Mouse (Mus musculus) kidney, embryonic 14.5 days (tissue): ENCODE measurements around the gene Fam92b. TPM values are rescaled to one million over a fixed set of nuclear protein-coding genes. Genes with fewer than 3 reads are reported as not detected.
A peak's percentile ranks its signal among the peaks of the same experiment; 100 is the strongest.

Experiments
- ATAC-seq: fragments of 200-750 bp; cut with Nextera tagmentation; 2 replicates; pipeline ENCODE4 v1.8.0; 2017; ENCODE audit warnings: moderate number of reproducible peaks, mild to moderate bottlenecking, moderate TSS enrichment, moderate library complexity; ENCODE audit not compliant: low FRiP score, low TSS enrichment
- H3K27ac ChIP-seq: fragments of 300-500 bp; sonication (generic); 2 replicates; pipeline ENCODE4 v1.5.1; 2014; ENCODE audit warnings: low read depth, mild to moderate bottlenecking, low read length, moderate library complexity, mixed read lengths
- H3K27me3 ChIP-seq: fragments of 300-500 bp; sonication (generic); 2 replicates; pipeline ENCODE4 v1.6.1; 2014; ENCODE audit warnings: mild to moderate bottlenecking, low read length; ENCODE audit not compliant: control insufficient read depth, insufficient read depth
- H3K36me3 ChIP-seq: fragments of 300-500 bp; sonication (generic); 2 replicates; pipeline ENCODE4 v1.6.1; 2014; ENCODE audit warnings: low read length, mixed read lengths; ENCODE audit not compliant: control insufficient read depth, insufficient read depth
- H3K4me1 ChIP-seq: fragments of 300-500 bp; sonication (generic); 2 replicates; pipeline ENCODE4 v1.6.1; 2014; ENCODE audit warnings: low read length, mixed read lengths; ENCODE audit not compliant: control insufficient read depth, insufficient read depth
- H3K4me2 ChIP-seq: fragments of 300-500 bp; sonication (generic); replicated peaks from 2 replicates; pipeline ENCODE4 v1.6.1; 2014; ENCODE audit warnings: low read depth, mild to moderate bottlenecking, low read length
- H3K4me3 ChIP-seq: fragments of 300-500 bp; sonication (generic); 2 replicates; pipeline ENCODE4 v1.5.1; 2014; ENCODE audit warnings: mild to moderate bottlenecking, low read length
- H3K9ac ChIP-seq: fragments of 300-500 bp; sonication (generic); 2 replicates; pipeline ENCODE4 v1.6.1; 2014; ENCODE audit warnings: low read depth, mild to moderate bottlenecking, low read length, moderate library complexity
- H3K9me3 ChIP-seq: fragments of 300-500 bp; sonication (generic); 2 replicates; pipeline ENCODE4 v1.6.1; 2016; ENCODE audit warnings: low read length; ENCODE audit not compliant: control insufficient read depth
- WGBS: fragments of 180-500 bp; shearing (Covaris S2); extraction: QIAGEN DNeasy Blood & Tissue Kit; methylation state at CpG from one replicate; pipeline ENCODE4 v1.1.7; 2014; 5-methylcytosine and 5-hydroxymethylcytosine counted together
- polyA plus RNA-seq: library from polyadenylated mRNA; unstranded; fragments of >200 nt; fragmentation: Nextera tagmentation; extraction: Ambion mirVana; gene quantifications from 2 replicates; pipeline ENCODE4 v1.2.1, GENCODE M21; 2014

The Fam92b gene
- polyA plus RNA-seq, 1 experiment from 2014 or later = 0.24 TPM

DNA sequence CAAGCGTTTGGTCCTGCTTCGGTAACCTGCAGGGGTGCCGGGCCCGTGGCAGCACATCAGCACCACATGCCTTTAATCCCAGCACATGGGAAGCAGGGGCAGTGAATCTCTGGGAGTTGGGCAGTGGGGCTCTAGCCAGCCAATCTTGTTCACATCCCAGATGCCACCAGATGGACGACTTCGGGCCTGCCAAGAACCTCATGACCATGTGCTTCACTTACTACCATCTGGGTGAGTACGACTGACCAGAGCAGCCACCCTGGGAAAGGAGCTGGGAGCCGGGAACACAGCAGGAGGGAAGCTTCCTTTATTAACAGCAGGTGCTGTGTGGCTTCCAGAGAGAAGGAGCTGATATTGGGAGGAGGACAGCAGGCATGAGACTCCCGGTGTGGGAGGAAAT lies 26.1 kb downstream of the Fam92b start:
- no peak overlapping the region for H3K4me2 ChIP-seq
- H3K9me3 ChIP-seq = no peaks in the 10 kb centered on the region
- no peak overlapping the region for H3K4me3 ChIP-seq
- H3K27me3 ChIP-seq = no peaks in the 10 kb centered on the region
- H3K36me3 ChIP-seq = no peaks in the 10 kb centered on the region
- no peak for ATAC-seq
- H3K27ac ChIP-seq = no peak overlapping the region
- no peak overlapping the region for H3K9ac ChIP-seq
- H3K4me1 ChIP-seq = peaks cover 11% of the 10 kb centered on the region; the same call in 1 of the 2 replicates
- 56% methylated on average over 9 of the region's 9 CpGs for WGBS

DNA sequence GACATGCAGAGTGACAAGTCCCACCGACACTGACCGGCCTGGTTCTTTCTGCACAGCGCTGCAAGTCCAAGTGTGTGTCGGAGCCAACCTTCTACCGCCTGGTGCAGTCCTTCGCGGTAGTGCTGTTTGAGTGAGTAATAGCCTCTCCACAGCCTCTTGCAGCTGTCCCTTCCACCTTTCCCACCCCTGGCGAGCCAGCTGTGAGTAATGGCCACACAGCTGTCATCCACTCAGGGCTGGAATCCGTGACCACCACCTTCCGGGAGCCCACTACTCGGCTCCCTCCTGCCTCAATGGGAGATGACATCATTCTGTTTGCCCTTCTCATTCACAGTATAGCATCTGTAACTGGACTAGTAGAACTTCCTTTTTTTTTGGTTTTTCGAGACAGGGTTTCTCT lies 27.2 kb downstream of the Fam92b start:
- Histone ChIP-seq H3K9ac (no peak overlapping the region), H3K4me2 (no peak overlapping the region), H3K9me3 (no peaks in the 10 kb centered on the region), H3K27me3 (no peaks in the 10 kb centered on the region), H3K4me3 (no peak overlapping the region), H3K4me1 (peaks cover 6% of the 10 kb centered on the region; the same call in 1 of the 2 replicates), H3K27ac (no peak overlapping the region), H3K36me3 (no peaks in the 10 kb centered on the region)
- WGBS = 54% methylated on average over 12 of the region's 12 CpGs
- no peak for ATAC-seq

DNA sequence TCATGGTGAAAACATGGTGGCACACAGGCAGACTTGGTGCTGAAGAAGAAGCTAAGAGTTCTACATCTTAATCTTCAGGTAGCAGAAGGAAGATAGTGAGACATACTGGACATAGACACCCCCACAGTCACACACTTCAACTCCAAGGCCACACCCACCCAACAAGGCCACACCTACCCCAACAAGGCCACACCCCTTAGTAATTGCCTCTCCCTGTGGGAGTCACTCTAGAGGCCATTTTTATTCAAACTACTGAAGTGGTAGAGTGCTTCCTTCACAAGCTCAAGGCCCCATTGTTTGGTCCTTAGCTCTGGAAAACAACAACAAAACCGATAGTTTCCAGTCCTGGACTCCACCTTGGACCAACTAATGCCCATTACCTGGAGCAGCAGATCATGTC lies 31.2 kb downstream of the Fam92b start:
- H3K9me3 ChIP-seq = no peaks in the 10 kb centered on the region
- H3K27me3 ChIP-seq = no peaks in the 10 kb centered on the region
- 0 out of 2 replicates have a peak, but pooled peaks cover 3% of the 10 kb centered on the region for H3K4me1 ChIP-seq
- H3K27ac ChIP-seq = no peak overlapping the region
- ATAC-seq = no peak
- no peak overlapping the region for H3K4me2 ChIP-seq
- H3K4me3 ChIP-seq = no peak overlapping the region
- no peak overlapping the region for H3K9ac ChIP-seq
- 80% methylated on average over 1 of the region's 1 CpGs for WGBS
- no peaks in the 10 kb centered on the region for H3K36me3 ChIP-seq

DNA sequence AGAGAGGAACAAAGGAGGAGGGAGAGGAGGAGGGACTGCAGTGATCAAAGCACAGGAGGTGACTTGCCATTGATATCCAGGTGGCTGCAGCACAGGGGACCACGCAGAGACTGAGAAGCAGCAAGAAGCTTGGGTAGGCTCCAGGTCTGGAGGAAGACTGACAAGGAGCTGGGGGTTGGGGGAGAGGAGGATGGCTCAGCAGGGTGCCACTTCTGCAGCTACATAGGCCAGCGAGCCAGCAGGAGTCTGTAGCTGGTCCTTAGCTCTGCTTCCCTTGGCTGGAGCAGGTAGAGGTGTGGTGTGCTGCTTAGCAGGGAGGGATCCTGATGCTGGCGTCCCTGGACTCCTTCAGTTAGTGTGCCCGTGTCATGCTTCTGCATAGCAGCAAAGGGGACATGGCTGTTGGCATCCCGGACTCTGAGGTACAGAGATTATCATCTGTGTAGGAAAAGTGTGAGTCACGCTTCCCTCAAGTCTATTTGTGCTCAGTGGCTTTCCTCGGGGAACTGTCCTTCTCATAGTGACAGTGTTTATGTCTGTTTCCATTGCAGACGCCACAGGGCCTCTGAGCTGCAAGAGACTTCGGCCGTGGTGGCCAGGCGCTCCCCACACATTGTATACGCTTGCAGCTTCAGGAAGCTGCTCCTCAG lies 32.5 kb downstream of the Fam92b start:
- ATAC-seq = 0 out of 2 replicates have a peak, but pooled peaks have one; percentile 20
- 53% methylated on average over 12 of the region's 12 CpGs for WGBS
- Histone ChIP-seq H3K4me1 (0 out of 2 replicates have a peak, but pooled peaks cover under 1% of the 10 kb centered on the region), H3K4me3 (no peak overlapping the region), H3K4me2 (no peak overlapping the region), H3K36me3 (no peaks in the 10 kb centered on the region), H3K9me3 (no peaks in the 10 kb centered on the region), H3K27ac (no peak overlapping the region), H3K9ac (0 out of 2 replicates have a peak overlapping the region, but pooled peaks have one; percentile 7), H3K27me3 (no peaks in the 10 kb centered on the region)

DNA sequence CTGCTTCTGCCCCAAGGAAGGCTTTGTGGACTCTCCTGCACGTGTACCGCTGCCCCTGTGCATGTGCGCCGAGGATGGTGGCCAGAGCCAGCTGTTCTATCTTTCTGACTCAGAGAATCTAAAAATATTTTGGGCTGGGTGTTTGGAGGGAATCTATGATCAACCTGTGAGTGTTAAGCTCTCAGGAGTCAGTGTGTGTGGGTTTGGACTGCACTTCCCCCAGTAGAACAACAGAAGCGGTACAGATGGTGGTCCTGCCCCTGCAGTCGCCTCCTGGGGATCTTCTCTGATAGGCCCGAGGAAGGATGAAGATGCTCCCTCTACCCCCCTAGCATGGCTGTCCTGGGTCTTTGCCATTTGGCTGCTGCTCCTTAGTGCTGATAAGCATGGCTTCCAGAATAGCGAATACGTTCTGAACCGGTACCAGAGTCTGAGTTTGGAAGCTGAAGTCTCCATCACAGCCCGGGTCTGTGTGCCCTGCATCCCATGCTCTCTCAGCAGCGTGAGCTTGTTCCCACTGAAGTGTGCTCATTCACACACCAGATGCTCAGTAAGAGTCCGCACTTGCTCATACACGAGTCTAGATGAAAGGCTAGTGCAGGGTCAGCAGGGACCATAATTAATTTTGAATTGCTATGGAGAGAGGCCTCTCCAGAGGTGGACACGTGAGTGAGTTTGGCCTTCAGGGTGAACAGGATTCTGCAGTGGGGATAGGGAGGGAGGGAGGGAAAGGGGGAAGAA lies 33.2 kb downstream of the Fam92b start:
- Histone ChIP-seq H3K36me3 (no peaks in the 10 kb centered on the region), H3K4me1 (no peaks in the 10 kb centered on the region), H3K27me3 (no peaks in the 10 kb centered on the region), H3K4me3 (no peak overlapping the region), H3K9ac (no peak overlapping the region), H3K4me2 (no peak overlapping the region), H3K27ac (no peak overlapping the region), H3K9me3 (no peaks in the 10 kb centered on the region)
- ATAC-seq = 0 out of 2 replicates have a peak, but pooled peaks have one; percentile 20
- WGBS = 59% methylated on average over 15 of the region's 15 CpGs

DNA sequence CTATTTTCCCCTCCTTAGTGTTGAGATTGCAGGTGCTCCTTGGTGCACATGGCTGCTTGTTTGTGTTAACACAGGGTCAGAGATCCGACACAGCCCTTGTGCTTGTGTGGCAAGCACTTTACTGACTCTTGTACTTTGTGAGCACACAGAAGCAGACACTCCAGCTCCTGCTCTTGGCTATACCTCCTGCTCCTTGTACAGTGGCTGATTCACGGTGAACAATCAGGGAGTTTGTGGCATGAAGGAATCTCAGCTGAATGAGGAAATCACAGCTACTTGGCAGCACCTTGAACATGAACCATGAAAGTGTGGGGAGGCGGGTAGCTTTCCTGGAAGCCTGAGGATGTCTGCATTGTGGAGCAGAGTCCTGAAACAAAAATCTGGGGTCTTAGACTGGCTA lies 36.5 kb downstream of the Fam92b start:
- ATAC-seq = no peak
- Histone ChIP-seq H3K9me3 (no peaks in the 10 kb centered on the region), H3K27me3 (no peaks in the 10 kb centered on the region), H3K9ac (no peak overlapping the region), H3K4me2 (no peak overlapping the region), H3K27ac (no peak overlapping the region), H3K4me1 (no peaks in the 10 kb centered on the region), H3K4me3 (no peak overlapping the region), H3K36me3 (no peaks in the 10 kb centered on the region)
- 52% methylated on average over 3 of the region's 3 CpGs for WGBS

DNA sequence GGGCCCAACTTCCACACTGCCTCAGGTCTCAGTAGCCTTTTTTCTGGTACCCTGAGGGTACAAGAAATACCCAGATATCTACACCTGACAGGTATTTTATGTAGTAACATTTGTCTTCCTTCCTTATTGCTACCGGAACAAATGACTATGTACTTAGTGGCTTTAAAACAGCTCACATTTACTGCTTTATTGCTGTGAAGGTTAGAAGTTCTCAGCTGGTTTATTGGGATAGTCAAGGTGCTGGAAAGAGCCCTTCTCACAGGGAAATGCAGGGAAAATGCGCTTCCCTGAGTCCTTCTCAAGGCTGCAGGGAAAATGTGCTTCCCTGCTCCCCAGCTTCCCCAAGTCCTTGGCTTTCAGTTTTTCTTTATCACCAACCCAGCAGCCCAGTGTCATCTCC lies 38.3 kb downstream of the Fam92b start:
- H3K27ac ChIP-seq = no peak overlapping the region
- no peaks in the 10 kb centered on the region for H3K36me3 ChIP-seq
- H3K27me3 ChIP-seq = no peaks in the 10 kb centered on the region
- 49% methylated on average over 2 of the region's 2 CpGs for WGBS
- no peak overlapping the region for H3K4me3 ChIP-seq
- no peak for ATAC-seq
- H3K9me3 ChIP-seq = no peaks in the 10 kb centered on the region
- no peak overlapping the region for H3K9ac ChIP-seq
- no peaks in the 10 kb centered on the region for H3K4me1 ChIP-seq
- no peak overlapping the region for H3K4me2 ChIP-seq

DNA sequence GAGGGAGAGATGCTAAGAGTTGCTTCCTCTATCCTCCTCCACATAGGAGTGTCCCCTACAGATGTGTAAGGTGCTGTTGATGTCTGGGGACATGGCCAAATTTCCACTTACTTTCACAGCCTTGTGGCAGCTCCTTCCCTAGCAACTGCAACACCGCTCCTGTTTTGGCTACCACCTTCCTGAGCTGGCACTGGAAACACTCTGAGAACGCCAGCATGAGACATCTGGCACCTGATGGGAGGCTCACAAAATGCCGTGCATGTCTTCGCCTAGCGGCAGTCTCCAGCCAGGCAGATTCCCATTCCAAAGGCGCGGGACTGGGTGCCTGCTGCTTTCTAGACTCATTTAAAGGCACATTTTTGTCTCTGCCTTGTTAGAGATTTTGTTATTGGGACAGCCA lies 40.6 kb downstream of the Fam92b start:
- Histone ChIP-seq H3K9me3 (no peaks in the 10 kb centered on the region), H3K4me2 (no peak overlapping the region), H3K27ac (no peak overlapping the region), H3K4me3 (no peak overlapping the region), H3K36me3 (no peaks in the 10 kb centered on the region), H3K4me1 (no peaks in the 10 kb centered on the region), H3K9ac (no peak overlapping the region), H3K27me3 (no peaks in the 10 kb centered on the region)
- WGBS = 60% methylated on average over 7 of the region's 7 CpGs
- ATAC-seq = no peak

DNA sequence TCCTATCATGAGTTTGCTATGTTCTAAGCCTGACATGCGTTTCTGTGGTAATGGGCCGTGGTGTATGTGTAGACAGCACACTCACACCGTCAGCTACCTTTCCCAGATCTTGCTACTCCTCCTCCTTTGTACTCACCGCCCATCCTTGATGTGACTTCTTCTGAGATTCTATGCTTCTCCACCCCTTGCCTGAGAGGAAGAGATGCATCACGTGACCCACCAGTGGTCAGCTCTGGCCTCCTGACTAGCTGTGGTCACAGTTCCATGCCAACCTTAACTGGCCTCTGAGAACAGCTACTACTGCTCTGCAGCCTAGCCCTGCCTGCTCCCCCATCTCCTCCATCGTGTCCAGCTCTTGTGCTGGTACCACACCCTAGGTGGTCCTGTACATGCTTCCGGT lies 41.6 kb downstream of the Fam92b start:
- Histone ChIP-seq H3K4me1 (no peaks in the 10 kb centered on the region), H3K27me3 (no peaks in the 10 kb centered on the region), H3K36me3 (no peaks in the 10 kb centered on the region), H3K27ac (no peak overlapping the region), H3K9ac (no peak overlapping the region), H3K4me3 (no peak overlapping the region), H3K9me3 (no peaks in the 10 kb centered on the region), H3K4me2 (no peak overlapping the region)
- WGBS = 89% methylated on average over 7 of the region's 7 CpGs
- no peak for ATAC-seq
